Mouse (Mus musculus): ENCODE measurements around the gene Pkn2.

DNA sequence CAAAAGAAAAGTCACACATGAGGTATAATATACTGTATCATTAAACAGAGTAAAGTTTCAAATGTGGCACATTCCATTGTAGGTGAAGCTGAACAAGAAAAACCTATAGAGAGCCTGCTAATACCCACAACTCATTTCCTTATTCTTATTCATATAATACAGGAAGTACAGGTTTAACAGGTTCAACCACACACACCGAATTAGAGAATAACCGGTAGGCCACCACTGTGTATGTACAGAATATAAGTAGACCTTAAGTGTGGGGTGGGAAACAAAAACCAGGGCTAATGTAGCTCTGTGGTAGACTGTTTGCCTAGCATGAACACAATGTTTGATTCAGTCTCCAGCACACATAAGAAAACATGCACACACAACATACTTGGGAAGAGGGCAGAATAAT is 18.6 kb downstream of the Pkn2 start:
- TF ChIP-seq CTCF (IDR thresholded peaks at IDR 0.05; ENCODE audit: low read depth, low read length) (no peak), POLR2A (IDR thresholded peaks at IDR 0.05; ENCODE audit: extremely low read depth, insufficient read depth, low read length) (no peak)

Measured in liver, adult 2 months (tissue).